Mouse (Mus musculus): ENCODE data around the gene Rab3d. TPM values are rescaled to one million over a fixed set of nuclear protein-coding genes. Genes with fewer than 3 reads are reported as not detected.
A peak's percentile ranks its signal among the peaks of the same experiment; 100 is the strongest.

Gene Rab3d
- total RNA-seq, 1 experiment from 2014 or later = 12.5 TPM

GRCm38 (mm10) chr9:21943046-21943445 lies 25.1 kb upstream of the Rab3d start:
- ATAC-seq (replicated peaks; ENCODE audit: low read depth, poor library complexity, severe bottlenecking) = no peak

- ATAC-seq (replicated peaks; ENCODE audit: low read depth, poor library complexity, severe bottlenecking) = no peak
Observed at GRCm38 (mm10) chr9:21938234-21938855, 20.4 kb upstream of the Rab3d start.

GRCm38 (mm10) chr9:21937711-21938175 lies 19.8 kb upstream of the Rab3d start:
- ATAC-seq (replicated peaks; ENCODE audit: low read depth, poor library complexity, severe bottlenecking) = no peak

- ATAC-seq (replicated peaks; ENCODE audit: low read depth, poor library complexity, severe bottlenecking) = peak; percentile 99
Observed at GRCm38 (mm10) chr9:21936692-21937570, 18.9 kb upstream of the Rab3d start, which contains the start of gene Plppr2. Gene Plppr2, plus strand, starts transcription at chr9:21937033.

GRCm38 (mm10) chr9:21935466-21936131 lies 17.6 kb upstream of the Rab3d start:
- ATAC-seq (replicated peaks; ENCODE audit: low read depth, poor library complexity, severe bottlenecking) = no peak

- no peak for ATAC-seq (replicated peaks; ENCODE audit: low read depth, poor library complexity, severe bottlenecking)
Observed at GRCm38 (mm10) chr9:21934021-21934420, 16.0 kb upstream of the Rab3d start.

- ATAC-seq (replicated peaks; ENCODE audit: low read depth, poor library complexity, severe bottlenecking) = no peak
Observed at GRCm38 (mm10) chr9:21932445-21933137, 14.6 kb upstream of the Rab3d start.

GRCm38 (mm10) chr9:21932006-21932405 lies 14.0 kb upstream of the Rab3d start:
- ATAC-seq (replicated peaks; ENCODE audit: low read depth, poor library complexity, severe bottlenecking) = no peak

- no peak for ATAC-seq (replicated peaks; ENCODE audit: low read depth, poor library complexity, severe bottlenecking)
Observed at GRCm38 (mm10) chr9:21929208-21929607, 11.2 kb upstream of the Rab3d start.

- ATAC-seq (replicated peaks; ENCODE audit: low read depth, poor library complexity, severe bottlenecking) = peak; percentile 76
Observed at GRCm38 (mm10) chr9:21927208-21927753, 9.3 kb upstream of the Rab3d start, which contains the start of the genes Ccdc159 and Tmem205. Gene Ccdc159, plus strand, starts transcription at chr9:21927471. Gene Tmem205, minus strand, starts transcription at chr9:21927556.

GRCm38 (mm10) chr9:21926784-21927183 lies 8.8 kb upstream of the Rab3d start:
- ATAC-seq (replicated peaks; ENCODE audit: low read depth, poor library complexity, severe bottlenecking) = no peak

- no peak for ATAC-seq (replicated peaks; ENCODE audit: low read depth, poor library complexity, severe bottlenecking)
Observed at GRCm38 (mm10) chr9:21926155-21926554, 8.2 kb upstream of the Rab3d start.

GRCm38 (mm10) chr9:21925506-21925905 lies 7.5 kb upstream of the Rab3d start:
- ATAC-seq (replicated peaks; ENCODE audit: low read depth, poor library complexity, severe bottlenecking) = no peak

- ATAC-seq (replicated peaks; ENCODE audit: low read depth, poor library complexity, severe bottlenecking) = no peak
Observed at GRCm38 (mm10) chr9:21925034-21925433, 7.0 kb upstream of the Rab3d start.

- peak; percentile 81 for ATAC-seq (replicated peaks; ENCODE audit: low read depth, poor library complexity, severe bottlenecking)
Observed at GRCm38 (mm10) chr9:21924099-21924493, 6.1 kb upstream of the Rab3d start.

- no peak for ATAC-seq (replicated peaks; ENCODE audit: low read depth, poor library complexity, severe bottlenecking)
Observed at GRCm38 (mm10) chr9:21923490-21924098, 5.6 kb upstream of the Rab3d start.

GRCm38 (mm10) chr9:21923036-21923435 lies 5.0 kb upstream of the Rab3d start:
- ATAC-seq (replicated peaks; ENCODE audit: low read depth, poor library complexity, severe bottlenecking) = no peak

GRCm38 (mm10) chr9:21918692-21919384 lies 846 bp upstream of the Rab3d start:
- ATAC-seq (replicated peaks; ENCODE audit: low read depth, poor library complexity, severe bottlenecking) = no peak

Measured in common myeloid progenitor, adult 5-6 weeks (primary cell).